Mouse (Mus musculus) CH12.LX (cell line): ENCODE data around the gene Ncbp1. TPM values are rescaled to one million over a fixed set of nuclear protein-coding genes. Genes with fewer than 3 reads are reported as not detected.

ENCODE experiments used
- DNase-seq: peaks from one replicate; pipeline ENCODE4 v3.0.0-alpha.2; 2013; ENCODE audit errors: extremely low read depth
- H3K27ac ChIP-seq: 2 replicates; pipeline ENCODE4 v1.5.1; 2012; ENCODE audit warnings: low read depth, mild to moderate bottlenecking, control low read depth, moderate library complexity; ENCODE audit not compliant: insufficient read depth
- H3K27me3 ChIP-seq: replicated peaks from 2 replicates; pipeline ENCODE3; 2012; ENCODE audit warnings: inconsistent platforms
- H3K36me3 ChIP-seq, 2 experiments: replicated peaks in 1 of 2; 2 replicates each; pipeline versions ENCODE3 to v1.6.1; 2012; ENCODE audit warnings: inconsistent platforms in 1 of 2, low read length in 1 of 2, mild to moderate bottlenecking in 1 of 2, mixed read lengths in 1 of 2, moderate library complexity in 1 of 2; ENCODE audit not compliant: control insufficient read depth in 1 of 2, insufficient read depth in 1 of 2
- H3K4me1 ChIP-seq, 2 experiments: 2 replicates each; pipeline ENCODE4 v1.6.1; 2012; ENCODE audit warnings: inconsistent platforms in 1 of 2, moderate library complexity in 1 of 2; ENCODE audit not compliant: insufficient read depth in 2 of 2, control insufficient read depth in 1 of 2
- H3K4me2 ChIP-seq: 2 replicates; pipeline ENCODE4 v1.6.1; 2012; ENCODE audit warnings: low read depth, mild to moderate bottlenecking, control low read depth; ENCODE audit not compliant: poor library complexity, insufficient read depth, severe bottlenecking
- H3K4me3 ChIP-seq, 3 experiments: fragments of 150-350 bp in 1 of 3; sonication (generic) in 1 of 3; replicated peaks in 1 of 3; 2 replicates each; pipeline versions ENCODE3 to v1.5.1; 2011 to 2012; ENCODE audit warnings: low read depth in 2 of 3, low read length in 2 of 3, mild to moderate bottlenecking in 2 of 3, moderate library complexity in 2 of 3, control low read depth in 1 of 3, improper control_type of control experiment in 1 of 3, inconsistent platforms in 1 of 3, mixed read lengths in 1 of 3; ENCODE audit not compliant: poor library complexity in 1 of 3
- H3K79me2 ChIP-seq: replicated peaks from 2 replicates; pipeline ENCODE4 v1.6.1; 2012; ENCODE audit warnings: mild to moderate bottlenecking, moderate library complexity; ENCODE audit not compliant: control insufficient read depth, poor library complexity, insufficient read depth, severe bottlenecking; ENCODE audit errors: extremely low read depth
- H3K9ac ChIP-seq: 2 replicates; pipeline ENCODE4 v1.6.1; 2012; ENCODE audit warnings: low read depth, mild to moderate bottlenecking, control low read depth, moderate library complexity; ENCODE audit not compliant: insufficient read depth
- H3K9me3 ChIP-seq: replicated peaks from 2 replicates; pipeline ENCODE3; 2012; ENCODE audit warnings: low read length, inconsistent platforms, mixed read lengths
- BHLHE40 ChIP-seq: IDR thresholded peaks from 2 replicates; pipeline ENCODE4 v1.6.1; 2011; ENCODE audit warnings: mild to moderate bottlenecking, low read depth, low read length, improper control_type of control experiment
- CHD1 ChIP-seq: IDR thresholded peaks from 2 replicates; pipeline ENCODE4 v1.6.1; 2012; ENCODE audit warnings: low read depth, low read length, improper control_type of control experiment, inconsistent platforms
- CHD2 ChIP-seq: IDR thresholded peaks from 2 replicates; pipeline ENCODE4 v1.6.1; 2011; ENCODE audit warnings: low read length, improper control_type of control experiment
- E2F4 ChIP-seq: IDR thresholded peaks from 2 replicates; pipeline ENCODE4 v1.6.1; 2011; ENCODE audit warnings: low read depth, low read length, improper control_type of control experiment; ENCODE audit not compliant: insufficient replicate concordance
- ELF1 ChIP-seq: IDR thresholded peaks from 2 replicates; pipeline ENCODE4 v1.6.1; 2014; ENCODE audit warnings: low read depth, mild to moderate bottlenecking, inconsistent platforms, low read length, improper control_type of control experiment
- EP300 ChIP-seq: IDR thresholded peaks from 2 replicates; pipeline ENCODE4 v1.6.1; 2011; ENCODE audit warnings: low read length, improper control_type of control experiment
- GABPA ChIP-seq: IDR thresholded peaks from 2 replicates; pipeline ENCODE4 v1.6.1; 2012; ENCODE audit warnings: low read depth, low read length, improper control_type of control experiment, inconsistent platforms; ENCODE audit not compliant: insufficient replicate concordance
- HCFC1 ChIP-seq: IDR thresholded peaks from 2 replicates; pipeline ENCODE4 v1.6.1; 2012; ENCODE audit warnings: low read depth, mild to moderate bottlenecking, inconsistent platforms, low read length, improper control_type of control experiment
- IRF4 ChIP-seq: IDR thresholded peaks from 2 replicates; pipeline ENCODE4 v1.6.1; 2014; ENCODE audit warnings: low read depth, mild to moderate bottlenecking, inconsistent platforms, low read length, improper control_type of control experiment
- JUN ChIP-seq: IDR thresholded peaks from 2 replicates; pipeline ENCODE4 v1.6.1; 2011; ENCODE audit warnings: low read depth, mild to moderate bottlenecking, low read length, improper control_type of control experiment, moderate library complexity; ENCODE audit not compliant: insufficient read depth
- JUND ChIP-seq: conservative IDR thresholded peaks from 2 replicates; pipeline ENCODE4 v1.6.1; 2011; ENCODE audit warnings: low read depth, low read length, improper control_type of control experiment
- KAT2A ChIP-seq: IDR thresholded peaks from 2 replicates; pipeline ENCODE4 v1.6.1; 2012; ENCODE audit warnings: low read length, improper control_type of control experiment, inconsistent platforms; ENCODE audit not compliant: insufficient replicate concordance
- MAX ChIP-seq: IDR thresholded peaks from 2 replicates; pipeline ENCODE4 v1.6.1; 2011; ENCODE audit warnings: low read length, improper control_type of control experiment
- NRF1 ChIP-seq: IDR thresholded peaks from 2 replicates; pipeline ENCODE4 v1.6.1; 2014; ENCODE audit warnings: low read depth, mild to moderate bottlenecking, inconsistent platforms, low read length, improper control_type of control experiment, moderate library complexity
- PAX5 ChIP-seq: IDR thresholded peaks from 2 replicates; pipeline ENCODE4 v1.6.1; 2012; ENCODE audit warnings: low read length, inconsistent platforms, mixed read lengths
- RAD21 ChIP-seq: IDR thresholded peaks from 2 replicates; pipeline ENCODE4 v1.6.1; 2011; ENCODE audit warnings: low read depth, mild to moderate bottlenecking, low read length, improper control_type of control experiment, moderate library complexity
- TBP ChIP-seq: conservative IDR thresholded peaks from 2 replicates; pipeline ENCODE4 v1.6.1; 2011; ENCODE audit warnings: low read depth, low read length, improper control_type of control experiment
- UBTF ChIP-seq: IDR thresholded peaks from 2 replicates; pipeline ENCODE4 v1.6.1; 2012; ENCODE audit warnings: low read depth, mild to moderate bottlenecking, inconsistent platforms, low read length, improper control_type of control experiment, moderate library complexity
- USF1 ChIP-seq: IDR thresholded peaks from 2 replicates; pipeline ENCODE4 v1.6.1; 2014; ENCODE audit warnings: low read depth, mild to moderate bottlenecking, inconsistent platforms, low read length, improper control_type of control experiment
- USF2 ChIP-seq: conservative IDR thresholded peaks from 2 replicates; pipeline ENCODE4 v1.6.1; 2011; ENCODE audit warnings: low read depth, low read length, improper control_type of control experiment
- ZC3H11A ChIP-seq: IDR thresholded peaks from 2 replicates; pipeline ENCODE4 v1.6.1; 2012; ENCODE audit warnings: low read depth, mild to moderate bottlenecking, inconsistent platforms, low read length, improper control_type of control experiment
- ZMIZ1 ChIP-seq: IDR thresholded peaks from 2 replicates; pipeline ENCODE4 v1.6.1; 2012; ENCODE audit warnings: low read depth, mild to moderate bottlenecking, inconsistent platforms, low read length, improper control_type of control experiment
- dilution Hi-C: fragments of 300-500 bp; cut with MboI; formaldehyde crosslinking; loops from 2 replicates; pipeline ENCODE4 v1.14.3; 2020; ENCODE audit warnings: low sequenced_read_pairs; ENCODE audit not compliant: extremely low pct_unique_long_range_greater_than_20kb, extremely low pct_ligation_motif_present
- in situ Hi-C: fragments of 300-500 bp; cut with MboI; formaldehyde crosslinking; loops from 3 replicates; pipeline ENCODE4 v1.14.3; 2019; ENCODE audit warnings: low sequenced_read_pairs, low pct_ligation_motif_present, low pct_unique_long_range_greater_than_20kb, mixed read lengths
- polyA plus RNA-seq: library from polyadenylated mRNA; unstranded; fragments of >175 nt; gene quantifications from 2 replicates; pipeline ENCODE4 v1.2.1, GENCODE M21; 2012; ENCODE audit warnings: low read depth; ENCODE audit not compliant: insufficient read length
- total RNA-seq, 2 experiments: library from RNA; depleted of rRNA; stranded (reverse); fragments of 300-350 nt in 1 of 2; fragments of >200 nt in 1 of 2; gene quantifications; 2 replicates each; pipeline ENCODE4 v1.2.3; 2012 to 2014

Gene Ncbp1
- total and polyA plus RNA-seq, 3 experiments: 64.7 to 121 (median 88.2) TPM

- TF ChIP-seq CHD2 (no peak), HCFC1 (no peak), CHD1 (no peak), E2F4 (no peak), GABPA (no peak), BHLHE40 (no peak), JUND (no peak), MAX (no peak), NRF1 (no peak), USF2 (no peak), ZC3H11A (no peak), TBP (no peak)
- in situ Hi-C loops (no loop called here), dilution Hi-C loops (no loop called here)
- Histone ChIP-seq H3K27ac (no peak overlapping the region), H3K36me3 (peaks cover 11 to 56% of the 10 kb centered on the region in 2 experiments), H3K9me3 (no peaks in the 10 kb centered on the region), H3K4me1 (no peaks in the 10 kb centered on the region), H3K79me2 (no peaks in the 10 kb centered on the region), H3K4me3 (no peak overlapping the region), H3K9ac (no peak overlapping the region), H3K27me3 (no peaks in the 10 kb centered on the region), H3K4me2 (no peak overlapping the region)
- DNase-seq: no peak
These were observed 28.3 kb upstream of the Ncbp1 start for GRCm38 (mm10) chr4:46110084-46110483.

- DNase-seq: no peak
- Histone ChIP-seq H3K9me3 (no peaks in the 10 kb centered on the region), H3K4me3 (no peak overlapping the region), H3K79me2 (no peaks in the 10 kb centered on the region), H3K9ac (no peak overlapping the region), H3K27me3 (no peaks in the 10 kb centered on the region), H3K27ac (no peak overlapping the region), H3K4me2 (no peak overlapping the region), H3K4me1 (no peaks in the 10 kb centered on the region), H3K36me3 (peaks cover 20 to 69% of the 10 kb centered on the region in 2 experiments)
- dilution Hi-C loops (no loop called here), in situ Hi-C loops (no loop called here)
- TF ChIP-seq IRF4 (no peak), KAT2A (no peak), PAX5 (no peak), MAX (no peak), CHD1 (no peak), ZMIZ1 (no peak), RAD21 (no peak), USF1 (no peak), EP300 (no peak), NRF1 (no peak), BHLHE40 (no peak), UBTF (no peak), JUN (no peak), JUND (no peak), E2F4 (no peak), ELF1 (no peak)
These were observed 27.1 kb upstream of the Ncbp1 start for GRCm38 (mm10) chr4:46111361-46111760.
